Mouse (Mus musculus) liver, embryonic 15.5 days (tissue): ENCODE data around the gene Sorbs1. TPM values are rescaled to one million over a fixed set of nuclear protein-coding genes. Genes with fewer than 3 reads are reported as not detected.

Experiments
- ATAC-seq: fragments of 200-750 bp; cut with Nextera tagmentation; 2 replicates; pipeline ENCODE4 v1.8.0; 2017; ENCODE audit warnings: moderate number of reproducible peaks, mild to moderate bottlenecking, moderate library complexity; ENCODE audit not compliant: insufficient read depth
- H3K27ac ChIP-seq: fragments of 300-500 bp; sonication (generic); replicated peaks from 2 replicates; pipeline ENCODE4 v1.5.1; 2015; ENCODE audit warnings: mild to moderate bottlenecking, inconsistent platforms
- H3K27me3 ChIP-seq: fragments of 300-500 bp; sonication (generic); 2 replicates; pipeline ENCODE4 v1.6.1; 2015; ENCODE audit warnings: mild to moderate bottlenecking, inconsistent platforms
- H3K36me3 ChIP-seq: fragments of 300-500 bp; sonication (generic); replicated peaks from 2 replicates; pipeline ENCODE4 v1.6.1; 2015; ENCODE audit warnings: moderate library complexity, mild to moderate bottlenecking, inconsistent platforms
- H3K4me1 ChIP-seq: fragments of 300-500 bp; sonication (generic); replicated peaks from 2 replicates; pipeline ENCODE4 v1.6.1; 2015; ENCODE audit warnings: inconsistent platforms
- H3K4me2 ChIP-seq: fragments of 300-500 bp; sonication (generic); 2 replicates; pipeline ENCODE4 v1.6.1; 2015; ENCODE audit warnings: moderate library complexity, mild to moderate bottlenecking, inconsistent platforms
- H3K4me3 ChIP-seq: fragments of 300-500 bp; sonication (generic); replicated peaks from 2 replicates; pipeline ENCODE4 v1.5.1; 2015; ENCODE audit warnings: mild to moderate bottlenecking, inconsistent platforms
- H3K9ac ChIP-seq: fragments of 300-500 bp; sonication (generic); 2 replicates; pipeline ENCODE4 v1.6.1; 2015; ENCODE audit warnings: moderate library complexity, mild to moderate bottlenecking, inconsistent platforms
- H3K9me3 ChIP-seq: fragments of 300-500 bp; sonication (generic); replicated peaks from 2 replicates; pipeline ENCODE4 v1.6.1; 2016; ENCODE audit warnings: inconsistent platforms
- WGBS: fragments of 180-500 bp; shearing (Covaris S2); methylation state at CpG from one replicate; pipeline ENCODE4 v1.1.7; 2015; ENCODE audit warnings: mixed read lengths; ENCODE audit not compliant: insufficient replicate concordance; 5-methylcytosine and 5-hydroxymethylcytosine counted together
- polyA plus RNA-seq: library from polyadenylated mRNA; unstranded; fragments of >200 nt; fragmentation: Nextera tagmentation; extraction: Ambion mirVana; gene quantifications from 2 replicates; pipeline ENCODE4 v1.2.1, GENCODE M21; 2015

Gene Sorbs1
- polyA plus RNA-seq, 1 experiment from 2014 or later: 34.9 TPM

DNA sequence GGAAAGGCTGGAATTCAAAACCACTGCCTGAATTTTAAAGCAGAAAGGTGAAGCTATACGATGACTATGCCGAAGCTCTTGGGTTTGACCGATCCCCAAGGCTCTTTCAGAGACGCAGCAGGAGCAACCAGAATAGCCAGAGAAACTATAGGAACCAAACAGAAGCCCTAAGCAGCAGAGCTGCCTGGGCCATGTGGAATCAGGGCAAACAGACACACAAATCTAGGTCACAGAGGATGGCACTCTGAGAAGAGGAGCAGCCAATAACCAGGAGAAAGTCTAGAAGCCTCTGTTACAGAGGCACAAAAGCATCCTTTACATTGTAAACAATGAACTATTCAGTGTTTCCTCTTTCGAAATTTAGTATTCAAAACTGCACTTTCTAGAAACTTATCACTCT is 140.9 kb downstream of the Sorbs1 start:
- no peak overlapping the region for H3K27ac ChIP-seq
- H3K27me3 ChIP-seq: no peaks in the 10 kb centered on the region
- H3K4me3 ChIP-seq: no peak overlapping the region
- H3K9me3 ChIP-seq: no peaks in the 10 kb centered on the region
- 84% methylated on average over 5 of the region's 5 CpGs for WGBS
- H3K4me1 ChIP-seq: peaks cover 21% of the 10 kb centered on the region
- H3K9ac ChIP-seq: no peak overlapping the region
- H3K36me3 ChIP-seq: peaks cover 35% of the 10 kb centered on the region
- ATAC-seq: no peak
- H3K4me2 ChIP-seq: no peak overlapping the region

DNA sequence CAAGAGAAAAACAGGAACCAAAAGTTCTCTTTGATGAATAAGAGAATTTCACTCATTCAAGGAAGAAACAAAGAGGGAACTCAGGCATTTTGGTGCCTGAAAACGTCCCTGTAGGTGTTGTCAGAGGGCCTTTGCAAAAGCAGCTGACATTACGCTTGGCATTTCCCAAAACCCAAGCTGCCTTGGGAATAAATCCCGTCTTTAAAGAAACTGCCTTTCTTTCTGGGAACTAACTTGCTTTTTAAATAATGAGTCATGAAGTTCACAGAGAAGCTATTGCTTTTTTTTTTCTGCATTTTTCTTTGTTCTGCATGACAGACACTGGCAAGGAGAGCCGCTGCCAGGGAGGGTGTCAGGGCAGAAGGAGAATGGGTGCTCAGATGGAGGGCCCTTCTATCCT is 141.7 kb downstream of the Sorbs1 start:
- H3K4me3 ChIP-seq: no peak overlapping the region
- peaks cover 21% of the 10 kb centered on the region for H3K4me1 ChIP-seq
- no peak overlapping the region for H3K4me2 ChIP-seq
- no peak overlapping the region for H3K27ac ChIP-seq
- H3K9me3 ChIP-seq: no peaks in the 10 kb centered on the region
- H3K36me3 ChIP-seq: peaks cover 33% of the 10 kb centered on the region
- no peak overlapping the region for H3K9ac ChIP-seq
- no peak for ATAC-seq
- no peaks in the 10 kb centered on the region for H3K27me3 ChIP-seq
- WGBS: 61% methylated on average over 4 of the region's 4 CpGs

DNA sequence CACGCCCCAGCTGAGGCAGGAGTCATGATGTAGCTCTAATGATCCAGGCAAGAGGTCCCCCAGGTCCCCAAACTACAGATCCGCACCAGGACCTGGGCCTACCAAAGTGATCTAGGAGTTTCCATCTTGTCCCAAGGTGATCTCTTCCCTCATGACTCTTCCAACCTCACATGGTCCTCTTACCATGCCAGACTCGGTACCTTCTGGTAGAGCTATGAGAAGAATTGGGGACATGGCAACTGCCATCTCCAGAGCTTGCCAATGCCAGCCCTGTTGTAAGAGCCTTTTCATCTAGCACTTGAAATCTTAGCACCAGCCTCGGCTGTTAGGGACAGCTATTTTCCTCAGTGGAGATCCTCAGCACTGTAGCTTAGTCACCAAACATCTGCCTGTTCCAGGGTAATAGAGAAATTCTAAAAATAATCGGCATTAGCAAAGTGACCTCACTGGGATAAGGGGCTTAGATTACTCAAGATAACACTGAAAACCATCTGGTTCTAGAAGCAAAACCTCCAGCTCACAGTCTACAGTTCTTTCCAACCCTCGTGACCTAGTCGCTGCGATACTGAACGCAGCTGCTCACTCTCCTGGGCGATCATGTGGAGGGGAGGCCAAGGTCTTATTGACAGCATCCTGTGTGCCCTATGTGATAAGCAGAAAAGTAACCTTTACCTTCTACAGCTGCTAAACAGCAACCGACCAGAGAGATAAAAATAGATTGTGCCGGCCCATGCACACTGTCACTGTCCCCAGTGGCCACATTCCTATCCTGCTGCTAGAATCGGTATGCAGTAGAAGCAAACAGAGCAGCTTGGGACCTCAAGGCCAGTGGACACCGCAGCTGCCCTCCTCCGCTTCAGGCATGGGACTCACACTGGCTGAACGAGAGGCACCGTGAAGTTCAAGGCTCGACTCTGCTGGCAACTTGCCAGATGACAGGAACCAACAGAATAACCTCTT is 143.4 kb downstream of the Sorbs1 start:
- H3K9me3 ChIP-seq: no peaks in the 10 kb centered on the region
- ATAC-seq: peak; percentile 82
- no peak overlapping the region for H3K9ac ChIP-seq
- WGBS: 47% methylated on average over 18 of the region's 18 CpGs
- no peak overlapping the region for H3K4me3 ChIP-seq
- H3K4me1 ChIP-seq: peaks cover 27% of the 10 kb centered on the region
- H3K27ac ChIP-seq: peak overlapping the region; percentile 71
- H3K27me3 ChIP-seq: no peaks in the 10 kb centered on the region
- H3K36me3 ChIP-seq: peaks cover 24% of the 10 kb centered on the region
- H3K4me2 ChIP-seq: no peak overlapping the region

DNA sequence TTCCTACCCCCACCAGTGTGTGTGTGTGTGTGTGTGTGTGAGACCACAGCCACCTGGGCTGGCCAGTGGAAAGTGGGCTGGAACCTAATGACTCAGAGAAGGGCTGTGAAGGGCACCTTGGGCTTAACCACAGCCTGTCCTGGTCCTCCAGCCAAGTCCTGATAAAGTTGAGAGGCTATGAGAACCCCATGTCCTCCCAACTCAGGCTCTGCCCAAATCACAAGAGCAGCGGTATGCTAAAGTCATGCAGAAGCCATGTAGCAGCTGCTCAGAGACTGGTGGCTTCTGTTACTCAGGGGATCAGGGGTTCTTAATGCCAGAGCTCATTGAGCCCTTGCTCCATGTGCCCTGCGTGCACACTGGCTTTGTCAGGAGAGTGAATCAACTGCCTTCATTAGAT is 145.1 kb downstream of the Sorbs1 start:
- no peak overlapping the region for H3K27ac ChIP-seq
- no peak overlapping the region for H3K4me2 ChIP-seq
- no peak for ATAC-seq
- H3K27me3 ChIP-seq: no peaks in the 10 kb centered on the region
- no peak overlapping the region for H3K4me3 ChIP-seq
- no peak overlapping the region for H3K9ac ChIP-seq
- H3K9me3 ChIP-seq: no peaks in the 10 kb centered on the region
- H3K4me1 ChIP-seq: peaks cover 27% of the 10 kb centered on the region
- H3K36me3 ChIP-seq: peaks cover 41% of the 10 kb centered on the region
- WGBS: 92% methylated on average over 2 of the region's 2 CpGs

DNA sequence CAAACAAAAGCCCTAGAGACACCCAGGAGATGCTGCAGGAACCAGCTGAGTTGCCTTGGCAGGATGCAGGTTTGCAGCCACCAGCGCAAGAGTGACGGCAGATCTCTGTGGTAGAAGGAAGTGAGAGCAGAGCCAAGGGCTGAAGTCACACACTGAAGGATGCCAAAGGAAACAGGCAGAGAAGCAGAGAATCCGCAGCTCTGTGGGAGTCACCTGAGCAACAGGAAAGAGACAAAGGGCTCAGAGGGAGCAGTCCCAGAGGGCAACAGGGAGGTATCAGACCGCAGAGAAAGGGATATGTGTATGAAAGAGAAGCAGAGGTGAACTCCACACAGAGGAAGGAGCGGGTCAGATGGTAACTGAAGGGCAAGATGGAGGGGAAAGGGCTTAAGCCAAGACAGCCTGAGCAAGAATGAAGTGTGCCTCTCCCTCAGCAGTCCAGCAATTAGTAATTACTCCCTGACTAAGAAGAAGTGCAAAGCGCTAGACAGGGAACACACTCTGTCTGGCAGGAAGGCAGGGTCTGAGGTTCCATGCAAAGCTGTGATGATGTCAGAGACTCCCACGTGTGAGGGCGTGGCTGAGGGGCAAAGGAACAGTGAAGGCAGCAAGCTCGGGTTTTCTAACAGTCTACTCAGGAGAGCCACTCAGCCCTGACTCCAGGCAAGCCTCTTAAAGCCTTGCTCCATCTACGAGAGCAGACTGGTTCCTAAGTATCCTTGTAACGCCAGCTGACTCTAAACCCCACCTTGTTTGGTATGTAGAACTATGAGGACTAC is 147.2 kb downstream of the Sorbs1 start:
- peaks cover 27% of the 10 kb centered on the region for H3K4me1 ChIP-seq
- H3K4me3 ChIP-seq: no peak overlapping the region
- no peak overlapping the region for H3K9ac ChIP-seq
- peaks cover 49% of the 10 kb centered on the region for H3K36me3 ChIP-seq
- ATAC-seq: no peak
- no peaks in the 10 kb centered on the region for H3K27me3 ChIP-seq
- H3K27ac ChIP-seq: no peak overlapping the region
- H3K9me3 ChIP-seq: no peaks in the 10 kb centered on the region
- 29% methylated on average over 11 of the region's 11 CpGs for WGBS
- no peak overlapping the region for H3K4me2 ChIP-seq

DNA sequence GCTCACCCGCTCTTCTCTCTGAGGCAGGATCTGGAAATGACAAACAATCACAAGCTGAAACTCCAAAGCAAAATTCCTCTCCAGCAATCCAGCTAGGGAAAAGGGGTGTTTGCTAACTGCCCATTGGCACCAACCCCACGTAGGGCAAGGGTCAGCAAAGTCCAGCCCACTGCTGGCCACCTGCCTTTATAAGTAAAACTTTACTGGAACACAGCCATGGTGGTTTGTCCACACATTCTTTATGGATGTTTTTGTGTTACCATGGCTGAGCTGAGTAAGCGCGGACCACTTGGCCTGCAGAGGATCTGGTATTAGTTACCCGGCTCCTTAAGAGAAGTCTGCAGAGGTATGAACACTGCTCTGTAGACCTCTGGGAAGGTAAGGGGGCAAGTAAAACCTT is 148.4 kb downstream of the Sorbs1 start:
- no peak overlapping the region for H3K4me2 ChIP-seq
- H3K4me3 ChIP-seq: no peak overlapping the region
- H3K27me3 ChIP-seq: no peaks in the 10 kb centered on the region
- peaks cover 54% of the 10 kb centered on the region for H3K36me3 ChIP-seq
- no peak for ATAC-seq
- no peaks in the 10 kb centered on the region for H3K9me3 ChIP-seq
- peaks cover 21% of the 10 kb centered on the region for H3K4me1 ChIP-seq
- H3K27ac ChIP-seq: no peak overlapping the region
- 89% methylated on average over 5 of the region's 5 CpGs for WGBS
- H3K9ac ChIP-seq: no peak overlapping the region

DNA sequence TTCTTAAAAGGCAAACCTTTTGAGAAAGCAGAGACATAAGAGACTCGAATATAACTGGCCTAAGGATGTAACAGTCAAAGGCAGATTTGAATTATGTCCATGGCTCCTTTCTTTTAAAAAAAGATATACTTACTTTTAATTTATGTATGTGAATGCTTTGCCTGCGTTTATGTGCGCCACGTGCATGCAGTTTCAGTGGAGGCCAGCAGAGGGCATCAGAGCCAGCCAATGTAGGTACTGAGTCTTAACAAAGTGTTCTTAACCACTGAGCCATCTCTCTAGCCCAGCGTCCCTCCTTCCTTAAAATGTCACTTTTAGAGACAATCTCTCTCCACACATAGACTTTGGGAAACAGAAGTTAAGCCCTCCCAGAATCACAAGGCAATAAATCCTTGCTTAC is 150.1 kb downstream of the Sorbs1 start:
- no peak overlapping the region for H3K27ac ChIP-seq
- H3K27me3 ChIP-seq: no peaks in the 10 kb centered on the region
- 91% methylated on average over 5 of the region's 5 CpGs for WGBS
- no peak overlapping the region for H3K4me3 ChIP-seq
- H3K4me2 ChIP-seq: no peak overlapping the region
- ATAC-seq: no peak
- H3K4me1 ChIP-seq: peaks cover 7% of the 10 kb centered on the region; the same call in 1 of the 2 replicates
- no peak overlapping the region for H3K9ac ChIP-seq
- peaks cover 41% of the 10 kb centered on the region for H3K36me3 ChIP-seq
- no peaks in the 10 kb centered on the region for H3K9me3 ChIP-seq

DNA sequence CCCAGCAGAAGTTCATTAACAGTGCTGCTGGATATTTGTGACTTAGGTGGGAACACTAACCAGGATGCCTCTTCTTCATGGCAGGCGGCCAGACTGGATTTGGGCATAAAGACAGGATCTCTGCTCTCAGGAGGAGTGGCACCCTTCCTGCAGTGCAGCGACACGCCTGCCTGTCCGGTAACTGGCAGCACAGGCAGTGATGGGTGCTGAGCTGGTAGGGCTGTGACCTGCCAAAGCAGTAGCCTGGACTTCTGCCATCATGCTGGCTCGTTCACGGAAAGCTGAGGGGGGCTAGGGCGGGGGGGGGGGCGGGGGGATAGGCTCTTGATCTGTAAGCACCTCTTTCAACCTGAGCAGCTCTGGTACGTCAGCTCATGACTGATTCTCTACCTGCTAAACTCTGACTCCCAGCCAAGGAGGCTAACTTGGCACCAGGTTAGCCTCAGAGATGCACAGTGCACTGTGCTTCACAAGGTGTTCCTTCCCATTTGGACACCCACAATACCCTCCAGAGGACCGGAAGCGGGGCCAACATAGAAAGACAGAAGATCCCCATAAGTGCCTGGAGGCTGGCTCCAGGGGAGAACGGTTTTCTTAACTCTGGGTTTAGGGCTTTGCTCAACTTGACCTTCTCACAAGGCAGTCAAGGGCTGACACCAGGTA is 151.2 kb downstream of the Sorbs1 start:
- WGBS: 78% methylated on average over 12 of the region's 12 CpGs
- H3K4me1 ChIP-seq: 0 out of 2 replicates have a peak, but pooled peaks cover 6% of the 10 kb centered on the region
- H3K36me3 ChIP-seq: peaks cover 41% of the 10 kb centered on the region
- H3K9me3 ChIP-seq: no peaks in the 10 kb centered on the region
- ATAC-seq: no peak
- H3K9ac ChIP-seq: no peak overlapping the region
- no peak overlapping the region for H3K4me3 ChIP-seq
- no peak overlapping the region for H3K4me2 ChIP-seq
- no peaks in the 10 kb centered on the region for H3K27me3 ChIP-seq
- H3K27ac ChIP-seq: no peak overlapping the region

DNA sequence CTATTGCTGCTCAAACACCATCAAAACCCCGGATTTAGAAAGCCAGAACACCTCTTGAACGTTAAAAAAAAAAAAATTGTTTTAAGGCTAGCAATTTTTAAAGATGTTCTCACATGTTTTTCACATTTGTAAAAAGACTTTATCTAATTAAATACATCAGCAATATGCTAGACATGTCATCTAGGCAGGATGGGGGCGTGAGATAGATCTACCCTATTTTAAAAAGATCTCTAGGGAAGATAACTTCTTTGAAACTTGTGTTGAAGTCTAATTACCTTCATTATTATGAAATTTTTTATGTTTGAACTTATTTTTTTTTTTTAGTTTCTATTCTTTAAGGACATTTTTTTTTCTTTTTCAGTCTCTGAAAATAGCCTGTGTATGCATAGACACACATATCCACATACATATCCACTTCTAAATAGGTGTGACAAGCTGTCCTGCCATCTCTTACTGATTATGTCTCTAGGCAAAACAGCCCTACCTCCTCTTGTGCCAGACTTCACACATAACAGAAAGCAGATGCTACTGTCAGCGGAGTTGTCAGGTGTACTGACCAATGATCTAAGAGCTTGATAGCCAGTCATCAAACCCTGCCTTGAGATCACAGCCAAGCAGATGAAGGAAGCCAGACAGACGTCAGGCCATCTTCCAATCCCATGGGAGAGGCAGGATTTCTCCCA is 153.7 kb downstream of the Sorbs1 start:
- ATAC-seq: no peak
- Histone ChIP-seq H3K4me1 (no peaks in the 10 kb centered on the region), H3K27me3 (no peaks in the 10 kb centered on the region), H3K9me3 (no peaks in the 10 kb centered on the region), H3K4me3 (no peak overlapping the region), H3K4me2 (no peak overlapping the region), H3K27ac (no peak overlapping the region), H3K36me3 (peaks cover 35% of the 10 kb centered on the region), H3K9ac (no peak overlapping the region)
- 73% methylated on average over 5 of the region's 5 CpGs for WGBS

DNA sequence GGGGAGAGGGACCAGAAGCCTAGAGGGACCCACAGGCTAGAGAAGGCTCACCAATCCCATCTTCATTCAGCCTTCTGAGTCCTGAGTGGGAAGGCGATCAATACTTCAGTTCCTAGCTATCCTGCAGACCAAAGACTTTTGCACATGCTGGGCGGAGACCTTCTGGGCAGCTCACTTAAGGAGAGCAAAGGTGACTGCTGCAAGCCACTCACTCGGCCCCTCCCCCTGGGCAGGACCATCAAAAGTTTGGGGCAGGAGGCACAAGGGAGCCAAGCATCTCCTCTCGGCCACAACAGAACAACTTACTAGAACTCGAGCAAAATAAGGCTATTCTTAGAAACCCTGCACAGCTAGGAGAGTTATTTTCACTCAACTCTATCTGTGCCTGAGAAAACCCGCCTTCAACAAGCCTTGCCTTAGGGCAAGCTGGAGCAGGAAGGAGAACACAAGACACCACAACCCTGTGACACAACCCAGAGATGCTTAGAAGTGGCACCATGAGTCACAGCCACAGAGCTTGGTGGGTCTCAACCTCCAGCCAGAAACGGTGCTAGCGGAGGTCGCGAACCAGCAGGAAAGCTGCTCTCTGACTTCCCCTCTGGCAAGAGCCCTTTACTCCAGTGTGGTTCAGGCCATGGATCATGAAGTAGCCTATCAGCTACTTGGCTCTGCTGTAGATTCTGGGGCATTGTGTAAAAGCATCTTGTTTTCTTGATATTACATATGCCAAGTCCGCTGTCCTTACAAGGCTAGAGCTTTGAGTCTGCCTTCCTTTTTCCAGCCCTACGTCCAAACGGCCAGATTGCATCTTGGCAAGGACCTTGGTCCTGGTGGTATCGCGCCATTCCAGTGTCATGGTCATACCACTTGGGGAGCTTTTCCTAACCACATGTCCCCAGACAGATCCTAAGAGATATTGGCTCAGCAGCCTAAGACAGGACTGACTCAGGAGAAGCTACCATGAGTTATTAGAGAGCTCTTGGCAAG is 156.8 kb downstream of the Sorbs1 start:
- 75% methylated on average over 15 of the region's 15 CpGs for WGBS
- no peaks in the 10 kb centered on the region for H3K4me1 ChIP-seq
- no peak for ATAC-seq
- H3K9me3 ChIP-seq: no peaks in the 10 kb centered on the region
- H3K4me2 ChIP-seq: no peak overlapping the region
- no peaks in the 10 kb centered on the region for H3K27me3 ChIP-seq
- H3K9ac ChIP-seq: no peak overlapping the region
- H3K27ac ChIP-seq: no peak overlapping the region
- no peak overlapping the region for H3K4me3 ChIP-seq
- peaks cover 15% of the 10 kb centered on the region for H3K36me3 ChIP-seq
